ENCODE assay signal across 18 mouse cellular contexts in genomic region chr8:78748701-78749100, GRCm38 (mm10).
"Had no signal": no experiment of that assay in that cellular context is flagged by ENCODE, and none has a peak within 500 bp of the region (broad histone marks: within the 10 kb centered on the region; RNA-seq: fewer than 3 reads in every experiment).

No protein-coding gene starts in this region.

- H3K27ac ChIP-seq: layer of hippocampus, adult 2 months; liver, embryonic 14.5 days; macrophage; stomach, postnatal 0 days had no signal

- H3K9ac ChIP-seq: liver, embryonic 14.5 days; liver, postnatal 0 days; lung, embryonic 14.5 days had no signal

- ATAC-seq: intestine, embryonic 16.5 days; liver, postnatal 0 days; lung, postnatal 0 days had no signal

- H3K4me2 ChIP-seq: liver, embryonic 11.5 days; lung, embryonic 14.5 days had no signal

- DNase-seq: kidney, adult 18-20 months; kidney, adult 9 months; kidney, postnatal 14 days; kidney, postnatal 4 days; layer of hippocampus, adult 9-11 months; liver, postnatal 0 days; lung, embryonic 14.5 days; midbrain, embryonic 14.5 days; thymus, adult 2 months; thymus, postnatal 14 days; thymus, postnatal 4 days had no signal

- H3K4me3 ChIP-seq: layer of hippocampus, adult 2 months had no signal
